Mouse (Mus musculus) forebrain, embryonic 16.5 days (tissue): ENCODE measurements around the gene Tnni3k. TPM values are rescaled to one million over a fixed set of nuclear protein-coding genes. Genes with fewer than 3 reads are reported as not detected.

Experiments used
- ATAC-seq: fragments of 200-750 bp; cut with Nextera tagmentation; 2 replicates; pipeline ENCODE4 v1.8.0; 2017; ENCODE audit warnings: mild to moderate bottlenecking, moderate library complexity
- H3K27ac ChIP-seq: fragments of 300-500 bp; sonication (generic); 2 replicates; pipeline ENCODE4 v1.5.1; 2014; ENCODE audit warnings: low read length, control low read depth
- H3K27me3 ChIP-seq: fragments of 300-500 bp; sonication (generic); replicated peaks from 2 replicates; pipeline ENCODE4 v1.6.1; 2014; ENCODE audit warnings: low read length; ENCODE audit not compliant: control insufficient read depth, insufficient read depth
- H3K36me3 ChIP-seq: fragments of 300-500 bp; sonication (generic); 2 replicates; pipeline ENCODE4 v1.6.1; 2014; ENCODE audit not compliant: control insufficient read depth, insufficient read depth
- H3K4me1 ChIP-seq: fragments of 300-500 bp; sonication (generic); replicated peaks from 2 replicates; pipeline ENCODE4 v1.6.1; 2014; ENCODE audit warnings: low read length; ENCODE audit not compliant: control insufficient read depth, insufficient read depth
- H3K4me2 ChIP-seq: fragments of 300-500 bp; sonication (generic); 2 replicates; pipeline ENCODE4 v1.6.1; 2014; ENCODE audit warnings: mild to moderate bottlenecking, low read length, control low read depth
- H3K4me3 ChIP-seq: fragments of 300-500 bp; sonication (generic); replicated peaks from 2 replicates; pipeline ENCODE4 v1.5.1; 2014; ENCODE audit warnings: mild to moderate bottlenecking, low read length, control low read depth
- H3K9ac ChIP-seq: fragments of 300-500 bp; sonication (generic); replicated peaks from 2 replicates; pipeline ENCODE4 v1.6.1; 2014; ENCODE audit warnings: low read depth, low read length, control low read depth
- H3K9me3 ChIP-seq: fragments of 300-500 bp; sonication (generic); 2 replicates; pipeline ENCODE4 v1.6.1; 2016; ENCODE audit warnings: low read length; ENCODE audit not compliant: control insufficient read depth
- WGBS: fragments of 180-500 bp; shearing (Covaris S2); extraction: QIAGEN DNeasy Blood & Tissue Kit; methylation state at CpG from one replicate; pipeline ENCODE4 v1.1.7; 2014; 5-methylcytosine and 5-hydroxymethylcytosine counted together
- polyA plus RNA-seq: library from polyadenylated mRNA; unstranded; fragments of >200 nt; fragmentation: Nextera tagmentation; extraction: Ambion mirVana; gene quantifications from 2 replicates; pipeline ENCODE4 v1.2.1, GENCODE M21; 2015

The Tnni3k gene
- polyA plus RNA-seq, 1 experiment from 2014 or later: 0.11 TPM

DNA sequence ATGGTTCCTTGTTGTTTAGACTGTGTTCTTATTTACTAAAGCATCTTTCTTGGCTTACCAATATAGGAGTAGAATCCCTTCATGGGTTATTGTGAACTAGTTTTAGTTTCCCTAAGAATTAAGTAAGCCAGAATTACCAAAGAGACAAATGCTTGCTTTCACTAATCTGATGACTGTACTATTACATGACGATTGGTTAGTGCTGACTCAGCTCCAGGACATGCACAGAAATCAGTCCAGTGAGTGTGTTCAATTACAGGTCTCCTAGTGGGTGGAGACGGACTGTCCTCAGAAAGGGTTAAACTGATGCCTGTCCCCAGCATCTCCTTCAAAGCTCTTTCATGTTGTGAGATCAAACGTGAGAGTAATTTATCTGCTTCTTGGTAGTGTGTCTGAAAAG is 195.5 kb downstream of the Tnni3k start:
- Histone ChIP-seq H3K9me3 (no peaks in the 10 kb centered on the region), H3K4me2 (no peak overlapping the region), H3K36me3 (no peaks in the 10 kb centered on the region), H3K27ac (no peak overlapping the region), H3K4me1 (no peaks in the 10 kb centered on the region), H3K9ac (no peak overlapping the region), H3K4me3 (no peak overlapping the region), H3K27me3 (no peaks in the 10 kb centered on the region)
- WGBS: 50% methylated on average over 3 of the region's 3 CpGs
- no peak for ATAC-seq

DNA sequence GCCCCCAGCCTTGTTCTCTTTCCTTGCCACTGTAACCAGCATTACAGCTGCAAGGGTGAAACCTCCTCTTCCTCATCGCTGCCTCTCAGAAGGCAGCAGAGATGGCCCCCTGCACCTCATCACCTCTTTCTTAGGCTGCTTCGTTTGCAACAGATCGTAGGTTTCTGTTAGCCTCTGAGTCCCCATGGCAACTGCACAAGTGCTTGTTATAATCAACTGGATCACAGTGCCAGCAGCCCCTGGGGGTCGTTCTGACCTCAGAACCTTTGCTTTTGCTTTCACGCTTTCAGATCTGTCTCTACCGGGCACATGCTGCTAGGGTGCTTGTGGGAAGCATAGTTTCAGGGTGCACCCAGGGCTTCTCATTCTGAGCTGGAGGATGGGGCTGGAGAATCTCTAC is 201.9 kb downstream of the Tnni3k start:
- ATAC-seq: peak; percentile 15; the same call in 1 of the 2 replicates
- H3K4me3 ChIP-seq: no peak overlapping the region
- H3K4me1 ChIP-seq: peaks cover 9% of the 10 kb centered on the region
- 23% methylated on average over 6 of the region's 6 CpGs for WGBS
- no peak overlapping the region for H3K4me2 ChIP-seq
- H3K36me3 ChIP-seq: no peaks in the 10 kb centered on the region
- H3K9ac ChIP-seq: no peak overlapping the region
- H3K9me3 ChIP-seq: no peaks in the 10 kb centered on the region
- H3K27me3 ChIP-seq: no peaks in the 10 kb centered on the region
- H3K27ac ChIP-seq: no peak overlapping the region

DNA sequence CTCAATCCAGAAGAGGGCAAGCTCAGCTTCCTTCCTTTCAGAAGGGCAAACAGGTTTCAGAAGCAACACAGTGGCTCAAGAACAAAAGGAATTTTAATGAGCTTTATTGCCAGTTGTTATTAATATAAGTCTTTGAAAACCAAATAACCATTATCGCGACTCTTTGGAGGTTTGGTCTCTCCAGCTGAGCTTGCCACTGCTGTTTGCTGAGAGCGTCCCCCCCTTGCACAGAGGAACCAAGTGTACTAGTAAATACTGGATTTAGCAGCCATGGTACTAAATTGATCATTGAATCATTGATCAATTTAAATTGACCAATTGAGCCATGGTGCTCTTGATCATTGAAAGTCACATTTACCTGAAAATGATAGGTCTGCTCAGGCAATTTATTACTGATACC is 202.9 kb downstream of the Tnni3k start:
- Histone ChIP-seq H3K27me3 (no peaks in the 10 kb centered on the region), H3K36me3 (no peaks in the 10 kb centered on the region), H3K4me1 (peaks cover 9% of the 10 kb centered on the region), H3K4me3 (no peak overlapping the region), H3K9ac (no peak overlapping the region), H3K27ac (no peak overlapping the region), H3K9me3 (no peaks in the 10 kb centered on the region), H3K4me2 (no peak overlapping the region)
- WGBS: 33% methylated on average over 3 of the region's 3 CpGs
- no peak for ATAC-seq

DNA sequence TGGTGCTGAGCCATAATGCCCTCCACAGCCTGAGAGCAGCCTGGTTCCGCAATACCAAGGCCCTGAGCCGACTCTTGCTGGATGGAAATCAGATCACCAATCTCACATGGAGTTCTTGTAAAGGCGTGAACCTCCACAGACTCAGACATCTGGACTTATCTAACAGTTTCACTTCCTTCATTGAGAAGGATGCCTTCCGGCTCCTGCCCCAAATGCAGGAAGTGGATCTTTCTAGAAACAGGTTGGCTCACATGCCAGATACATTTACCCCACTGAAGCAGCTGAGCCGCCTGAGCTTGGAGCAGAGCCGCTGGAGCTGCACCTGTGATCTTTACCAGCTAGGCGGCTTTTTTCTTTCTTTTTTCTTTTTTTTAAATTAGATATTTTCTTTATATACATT is 213.0 kb downstream of the Tnni3k start:
- no peak overlapping the region for H3K9ac ChIP-seq
- no peaks in the 10 kb centered on the region for H3K36me3 ChIP-seq
- no peak overlapping the region for H3K4me2 ChIP-seq
- H3K4me3 ChIP-seq: no peak overlapping the region
- no peaks in the 10 kb centered on the region for H3K4me1 ChIP-seq
- ATAC-seq: no peak
- 92% methylated on average over 7 of the region's 7 CpGs for WGBS
- H3K9me3 ChIP-seq: no peaks in the 10 kb centered on the region
- no peaks in the 10 kb centered on the region for H3K27me3 ChIP-seq
- no peak overlapping the region for H3K27ac ChIP-seq

DNA sequence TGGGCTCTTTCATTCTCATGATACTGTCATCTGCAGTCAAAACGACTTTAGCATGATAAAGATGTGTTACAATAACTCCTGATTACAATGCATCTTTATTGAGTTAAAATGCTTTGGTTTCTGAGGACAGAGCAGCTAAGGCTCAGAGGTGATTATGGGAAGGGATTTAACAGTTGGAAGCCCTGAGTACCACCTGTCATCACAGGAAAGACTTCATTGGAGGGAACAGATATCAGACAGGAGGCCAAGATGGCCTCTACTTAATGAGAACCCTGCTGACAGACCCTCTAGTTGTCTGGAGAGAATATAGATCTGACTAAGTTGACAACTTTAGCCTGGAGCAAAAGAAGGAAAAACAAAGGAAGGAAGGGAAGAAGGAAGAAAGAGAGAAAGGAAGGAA is 214.1 kb downstream of the Tnni3k start:
- 32% methylated on average over 1 of the region's 1 CpGs for WGBS
- no peaks in the 10 kb centered on the region for H3K36me3 ChIP-seq
- H3K4me2 ChIP-seq: no peak overlapping the region
- no peaks in the 10 kb centered on the region for H3K4me1 ChIP-seq
- no peak for ATAC-seq
- H3K27ac ChIP-seq: no peak overlapping the region
- no peaks in the 10 kb centered on the region for H3K27me3 ChIP-seq
- H3K9ac ChIP-seq: no peak overlapping the region
- no peak overlapping the region for H3K4me3 ChIP-seq
- no peaks in the 10 kb centered on the region for H3K9me3 ChIP-seq

DNA sequence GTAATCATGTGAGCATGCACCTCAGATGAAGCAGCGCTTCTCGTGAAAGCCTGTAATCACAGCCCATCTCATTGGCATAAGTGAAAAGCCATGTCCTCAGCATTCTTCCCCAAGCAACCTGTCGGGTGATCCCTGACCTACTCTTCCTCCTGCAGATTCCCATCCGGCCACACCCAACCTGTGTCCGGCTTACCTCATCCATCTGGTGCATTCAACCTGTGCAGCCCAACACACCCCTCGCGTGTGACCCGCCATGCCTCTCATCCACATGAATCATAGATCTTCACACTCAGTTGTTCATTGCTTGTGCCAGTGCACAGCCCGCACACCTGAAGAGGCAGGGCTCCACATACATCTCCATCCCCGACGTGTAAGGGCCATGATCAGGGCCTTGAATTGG is 217.3 kb downstream of the Tnni3k start:
- Histone ChIP-seq H3K9me3 (no peaks in the 10 kb centered on the region), H3K4me1 (no peaks in the 10 kb centered on the region), H3K4me2 (no peak overlapping the region), H3K9ac (no peak overlapping the region), H3K27me3 (no peaks in the 10 kb centered on the region), H3K4me3 (no peak overlapping the region), H3K36me3 (no peaks in the 10 kb centered on the region), H3K27ac (no peak overlapping the region)
- 94% methylated on average over 11 of the region's 11 CpGs for WGBS
- no peak for ATAC-seq

DNA sequence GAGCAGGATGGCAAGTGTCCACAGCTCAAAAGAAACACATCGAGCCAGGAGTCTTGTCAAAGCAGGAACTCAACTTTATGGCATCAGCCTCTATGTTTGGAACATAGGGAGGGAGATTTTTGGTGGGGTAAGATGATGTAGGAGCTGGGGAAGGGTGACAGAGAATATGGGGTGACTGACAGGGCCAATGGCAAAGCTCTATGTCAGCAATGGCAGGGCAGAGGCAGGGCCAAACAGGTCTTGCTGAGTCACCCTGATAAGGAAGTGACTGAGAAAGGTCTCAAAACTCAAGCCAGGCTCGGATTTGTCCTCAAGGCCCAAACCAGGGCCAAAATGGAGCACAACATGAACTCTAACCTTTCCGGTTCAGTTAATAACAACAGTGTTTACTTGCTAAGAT is 219.1 kb downstream of the Tnni3k start:
- Histone ChIP-seq H3K4me1 (no peaks in the 10 kb centered on the region), H3K9ac (no peak overlapping the region), H3K4me3 (no peak overlapping the region), H3K27ac (no peak overlapping the region), H3K27me3 (no peaks in the 10 kb centered on the region), H3K9me3 (no peaks in the 10 kb centered on the region), H3K36me3 (no peaks in the 10 kb centered on the region), H3K4me2 (no peak overlapping the region)
- no peak for ATAC-seq
- WGBS: 76% methylated on average over 3 of the region's 3 CpGs

DNA sequence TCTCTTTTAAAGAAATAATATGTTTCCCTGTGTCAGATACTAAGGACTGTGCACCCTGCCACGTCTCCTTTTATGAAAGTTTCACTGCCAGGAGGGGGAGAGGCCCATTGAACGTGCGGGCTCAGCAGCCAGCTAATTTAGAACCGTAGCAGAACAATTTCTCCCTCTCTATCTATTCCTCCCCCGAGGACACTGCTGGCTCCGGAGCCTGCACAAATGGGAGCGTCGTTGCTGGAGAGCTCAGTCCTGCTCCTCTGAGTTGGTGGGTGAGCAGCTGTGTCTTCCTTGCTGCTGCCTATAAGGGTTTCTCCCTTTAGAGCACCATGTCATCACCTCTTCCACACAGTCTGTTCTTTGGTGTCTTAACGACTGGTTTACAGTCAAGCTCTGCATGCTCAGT is 220.8 kb downstream of the Tnni3k start:
- Histone ChIP-seq H3K9me3 (no peaks in the 10 kb centered on the region), H3K27ac (no peak overlapping the region), H3K4me3 (no peak overlapping the region), H3K27me3 (no peaks in the 10 kb centered on the region), H3K9ac (no peak overlapping the region), H3K4me2 (no peak overlapping the region), H3K4me1 (no peaks in the 10 kb centered on the region), H3K36me3 (no peaks in the 10 kb centered on the region)
- WGBS: 51% methylated on average over 9 of the region's 9 CpGs
- ATAC-seq: no peak

DNA sequence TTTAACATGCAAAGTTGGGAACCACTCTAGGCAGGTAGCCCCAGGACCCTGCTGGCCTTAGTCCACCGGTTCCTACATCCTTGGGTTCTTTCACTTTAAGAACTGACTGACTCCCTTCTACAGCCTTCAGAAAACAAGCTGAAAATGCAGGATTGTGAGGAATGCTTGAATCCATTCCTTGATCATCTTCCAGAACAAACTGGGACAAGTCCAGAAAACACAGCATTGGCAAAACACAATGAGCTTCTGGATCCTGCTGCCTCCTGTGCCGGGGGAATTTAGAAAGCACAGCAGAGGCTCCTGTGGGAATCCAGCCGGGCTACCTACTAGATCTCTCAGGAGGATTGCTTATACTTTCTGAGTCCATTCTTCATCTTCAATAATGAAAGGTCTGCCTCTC is 229.5 kb downstream of the Tnni3k start:
- H3K27me3 ChIP-seq: no peaks in the 10 kb centered on the region
- H3K9ac ChIP-seq: no peak overlapping the region
- 59% methylated on average over 3 of the region's 3 CpGs for WGBS
- no peaks in the 10 kb centered on the region for H3K4me1 ChIP-seq
- no peaks in the 10 kb centered on the region for H3K9me3 ChIP-seq
- ATAC-seq: no peak
- no peak overlapping the region for H3K4me2 ChIP-seq
- no peak overlapping the region for H3K27ac ChIP-seq
- H3K36me3 ChIP-seq: no peaks in the 10 kb centered on the region
- H3K4me3 ChIP-seq: no peak overlapping the region

DNA sequence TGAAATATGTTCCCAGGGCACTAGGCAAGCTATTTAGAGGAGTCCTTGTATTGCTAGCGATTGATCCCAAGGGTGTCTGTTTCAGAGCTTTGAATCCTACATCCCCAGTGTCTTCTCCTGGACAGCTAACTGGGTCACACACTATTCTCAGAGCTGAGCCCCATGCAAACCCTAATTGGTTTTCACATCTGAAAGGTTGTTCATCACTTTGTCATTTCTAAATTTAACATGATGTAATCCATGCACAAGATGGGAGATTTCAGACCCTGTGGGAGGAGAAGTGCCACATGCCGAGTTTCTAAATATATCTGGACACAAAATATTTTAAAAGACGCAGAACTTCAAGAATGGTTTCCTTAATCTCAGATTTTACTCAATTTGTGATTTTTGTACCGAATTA is 230.5 kb downstream of the Tnni3k start:
- H3K9me3 ChIP-seq: no peaks in the 10 kb centered on the region
- H3K36me3 ChIP-seq: no peaks in the 10 kb centered on the region
- H3K4me1 ChIP-seq: no peaks in the 10 kb centered on the region
- H3K27ac ChIP-seq: no peak overlapping the region
- no peak overlapping the region for H3K4me2 ChIP-seq
- WGBS: 92% methylated on average over 4 of the region's 4 CpGs
- no peaks in the 10 kb centered on the region for H3K27me3 ChIP-seq
- H3K4me3 ChIP-seq: no peak overlapping the region
- H3K9ac ChIP-seq: no peak overlapping the region
- ATAC-seq: no peak
